Mouse (Mus musculus) midbrain, embryonic 10.5 days (tissue): Measurements from ENCODE around the gene Gm20388. TPM values are rescaled to one million over a fixed set of nuclear protein-coding genes. Genes with fewer than 3 reads are reported as not detected.
A peak's percentile ranks its signal among the peaks of the same experiment; 100 is the strongest.

Experiments
- DNase-seq: peaks from one replicate; pipeline ENCODE4 v3.0.0-alpha.2; 2017; ENCODE audit warnings: low spot score
- H3K27ac ChIP-seq: fragments of 300-500 bp; sonication (generic); replicated peaks from 2 replicates; pipeline ENCODE4 v1.5.1; 2016; ENCODE audit warnings: mild to moderate bottlenecking
- H3K27me3 ChIP-seq: fragments of 300-500 bp; sonication (generic); 2 replicates; pipeline ENCODE4 v1.6.1; 2016; ENCODE audit warnings: low read depth, mild to moderate bottlenecking; ENCODE audit not compliant: poor library complexity, severe bottlenecking
- H3K36me3 ChIP-seq: fragments of 300-500 bp; sonication (generic); 2 replicates; pipeline ENCODE4 v1.6.1; 2016; ENCODE audit warnings: mild to moderate bottlenecking, moderate library complexity
- H3K4me1 ChIP-seq: fragments of 300-500 bp; sonication (generic); 2 replicates; pipeline ENCODE4 v1.6.1; 2016
- H3K4me3 ChIP-seq: fragments of 300-500 bp; sonication (generic); 2 replicates; pipeline ENCODE4 v1.5.1; 2016; ENCODE audit warnings: mild to moderate bottlenecking, moderate library complexity
- H3K9me3 ChIP-seq: fragments of 300-500 bp; sonication (generic); replicated peaks from 2 replicates; pipeline ENCODE4 v1.6.1; 2016; ENCODE audit warnings: mild to moderate bottlenecking
- WGBS: fragments of 180-500 bp; shearing (Covaris S2); methylation state at CpG from one replicate; pipeline ENCODE4 v1.1.7; 2016; 5-methylcytosine and 5-hydroxymethylcytosine counted together
- polyA plus RNA-seq: library from polyadenylated mRNA; unstranded; fragments of >200 nt; fragmentation: Nextera tagmentation; extraction: Ambion mirVana; gene quantifications from 2 replicates; pipeline ENCODE4 v1.2.1, GENCODE M21; 2016

Gm20388 gene
- polyA plus RNA-seq, 1 experiment from 2014 or later, result 7.1 TPM

GRCm38 (mm10) chr8:122238731-122239130 is 2328.1 kb downstream of the Gm20388 start:
- H3K4me1 ChIP-seq, result peaks cover 15% of the 10 kb centered on the region
- H3K27me3 ChIP-seq, result peaks cover 8% of the 10 kb centered on the region; the same call in 1 of the 2 replicates
- no peaks in the 10 kb centered on the region for H3K9me3 ChIP-seq
- no peak for DNase-seq
- H3K36me3 ChIP-seq, result no peaks in the 10 kb centered on the region
- H3K4me3 ChIP-seq, result no peak overlapping the region
- 80% methylated on average over 8 of the region's 8 CpGs for WGBS
- H3K27ac ChIP-seq, result no peak overlapping the region

- WGBS, result 91% methylated on average over 16 of the region's 16 CpGs
- Histone ChIP-seq H3K36me3 (no peaks in the 10 kb centered on the region), H3K27ac (no peak overlapping the region), H3K27me3 (no peaks in the 10 kb centered on the region), H3K4me1 (peaks cover 8% of the 10 kb centered on the region; the same call in 1 of the 2 replicates), H3K4me3 (no peak overlapping the region), H3K9me3 (no peaks in the 10 kb centered on the region)
- DNase-seq, result no peak
Observed at GRCm38 (mm10) chr8:122240241-122241026, 2329.8 kb downstream of the Gm20388 start.

- DNase-seq, result no peak
- H3K9me3 ChIP-seq, result no peaks in the 10 kb centered on the region
- no peak overlapping the region for H3K4me3 ChIP-seq
- H3K4me1 ChIP-seq, result peaks cover 18% of the 10 kb centered on the region
- H3K27me3 ChIP-seq, result no peaks in the 10 kb centered on the region
- no peak overlapping the region for H3K27ac ChIP-seq
- 80% methylated on average over 4 of the region's 4 CpGs for WGBS
- H3K36me3 ChIP-seq, result no peaks in the 10 kb centered on the region
Observed at GRCm38 (mm10) chr8:122243310-122243709, 2332.7 kb downstream of the Gm20388 start.

GRCm38 (mm10) chr8:122245161-122245560 is 2334.5 kb downstream of the Gm20388 start:
- 88% methylated on average over 6 of the region's 6 CpGs for WGBS
- DNase-seq, result no peak
- Histone ChIP-seq H3K27ac (no peak overlapping the region), H3K36me3 (no peaks in the 10 kb centered on the region), H3K4me3 (no peak overlapping the region), H3K4me1 (peaks cover 14% of the 10 kb centered on the region), H3K9me3 (no peaks in the 10 kb centered on the region), H3K27me3 (no peaks in the 10 kb centered on the region)

GRCm38 (mm10) chr8:122246257-122247211 is 2335.9 kb downstream of the Gm20388 start:
- no peak for DNase-seq
- Histone ChIP-seq H3K4me3 (no peak overlapping the region), H3K4me1 (peaks cover 11% of the 10 kb centered on the region), H3K27ac (peak overlapping the region; percentile 49), H3K27me3 (no peaks in the 10 kb centered on the region), H3K36me3 (no peaks in the 10 kb centered on the region), H3K9me3 (no peaks in the 10 kb centered on the region)
- 46% methylated on average over 12 of the region's 12 CpGs for WGBS

GRCm38 (mm10) chr8:122251739-122252138 is 2341.1 kb downstream of the Gm20388 start:
- no peak overlapping the region for H3K4me3 ChIP-seq
- H3K9me3 ChIP-seq, result no peaks in the 10 kb centered on the region
- WGBS, result 83% methylated on average over 1 of the region's 1 CpGs
- DNase-seq, result no peak
- H3K27ac ChIP-seq, result no peak overlapping the region
- H3K36me3 ChIP-seq, result no peaks in the 10 kb centered on the region
- no peaks in the 10 kb centered on the region for H3K27me3 ChIP-seq
- peaks cover 4% of the 10 kb centered on the region for H3K4me1 ChIP-seq

- WGBS, result 59% methylated on average over 5 of the region's 5 CpGs
- Histone ChIP-seq H3K4me1 (no peaks in the 10 kb centered on the region), H3K27me3 (no peaks in the 10 kb centered on the region), H3K36me3 (no peaks in the 10 kb centered on the region), H3K9me3 (no peaks in the 10 kb centered on the region), H3K4me3 (no peak overlapping the region), H3K27ac (no peak overlapping the region)
- DNase-seq, result no peak
Observed at GRCm38 (mm10) chr8:122252366-122252765, 2341.7 kb downstream of the Gm20388 start.

GRCm38 (mm10) chr8:122259351-122259750 is 2348.7 kb downstream of the Gm20388 start:
- no peaks in the 10 kb centered on the region for H3K9me3 ChIP-seq
- H3K4me1 ChIP-seq, result peaks cover 18% of the 10 kb centered on the region
- H3K27ac ChIP-seq, result no peak overlapping the region
- H3K36me3 ChIP-seq, result no peaks in the 10 kb centered on the region
- peak; percentile 76 for DNase-seq
- H3K27me3 ChIP-seq, result peaks cover 23% of the 10 kb centered on the region
- 59% methylated on average over 2 of the region's 2 CpGs for WGBS
- no peak overlapping the region for H3K4me3 ChIP-seq

- Histone ChIP-seq H3K36me3 (no peaks in the 10 kb centered on the region), H3K4me1 (peaks cover 27% of the 10 kb centered on the region), H3K4me3 (no peak overlapping the region), H3K27me3 (peaks cover 33% of the 10 kb centered on the region), H3K9me3 (no peaks in the 10 kb centered on the region), H3K27ac (0 out of 2 replicates have a peak overlapping the region, but pooled peaks have one; percentile 28)
- WGBS, result 50% methylated on average over 9 of the region's 9 CpGs
- no peak for DNase-seq
Observed at GRCm38 (mm10) chr8:122260755-122261154, 2350.1 kb downstream of the Gm20388 start.

- Histone ChIP-seq H3K27ac (no peak overlapping the region), H3K9me3 (no peaks in the 10 kb centered on the region)
- WGBS, result 73% methylated on average over 16 of the region's 16 CpGs
Observed at GRCm38 (mm10) chr8:122262835-122263234, 2352.2 kb downstream of the Gm20388 start.

GRCm38 (mm10) chr8:122264243-122264642 is 2353.6 kb downstream of the Gm20388 start:
- Histone ChIP-seq H3K27me3 (peaks cover 66% of the 10 kb centered on the region), H3K9me3 (no peaks in the 10 kb centered on the region), H3K27ac (0 out of 2 replicates have a peak overlapping the region, but pooled peaks have one; percentile 38), H3K4me1 (peaks cover 44% of the 10 kb centered on the region), H3K36me3 (no peaks in the 10 kb centered on the region), H3K4me3 (no peak overlapping the region)
- 39% methylated on average over 9 of the region's 9 CpGs for WGBS
- no peak for DNase-seq

More at GRCm38 (mm10) chr8:122262835-122263234, 2352.2 kb downstream of the Gm20388 start:
- Histone ChIP-seq H3K36me3 (no peaks in the 10 kb centered on the region), H3K4me1 (peaks cover 37% of the 10 kb centered on the region), H3K4me3 (no peak overlapping the region), H3K27me3 (peaks cover 54% of the 10 kb centered on the region)
- DNase-seq, result no peak

GRCm38 (mm10) chr8:122265522-122265921 is 2354.9 kb downstream of the Gm20388 start:
- no peak overlapping the region for H3K27ac ChIP-seq
- H3K4me1 ChIP-seq, result peaks cover 49% of the 10 kb centered on the region
- whole genome bisulfite sequencing, result 85% methylated on average over 8 of the region's 8 CpGs
- no peaks in the 10 kb centered on the region for H3K9me3 ChIP-seq
- no peaks in the 10 kb centered on the region for H3K36me3 ChIP-seq
- H3K4me3 ChIP-seq, result no peak overlapping the region
- peaks cover 79% of the 10 kb centered on the region for H3K27me3 ChIP-seq
- no peak for DNase-seq
